Mouse (Mus musculus): ENCODE results near the gene Rgs14. TPM values are rescaled to one million over a fixed set of nuclear protein-coding genes. Genes with fewer than 3 reads are reported as not detected.

The Rgs14 gene
- polyA plus RNA-seq, 1 experiment from 2014 or later = 1.2 TPM

GRCm38 (mm10) chr13:55404853-55405782 is 35.6 kb downstream of the Rgs14 start:
- ATAC-seq = no peak; the same call in 1 of the 2 replicates
- peak overlapping the region; percentile 28 for H3K4me2 ChIP-seq (replicated peaks; ENCODE audit: low read depth)
- no peak overlapping the region for H3K4me3 ChIP-seq (ENCODE audit: low read depth, low read length)
- H3K27me3 ChIP-seq (replicated peaks; ENCODE audit: control insufficient read depth, insufficient read depth, low read length) = peaks cover 9% of the 10 kb centered on the region; the same call in 1 of the 2 replicates
- TF ChIP-seq CTCF (IDR thresholded peaks at IDR 0.05; ENCODE audit: low read depth) = peak; percentile 94
- WGBS = 11% methylated on average over 11 of the region's 11 CpGs
- no peak overlapping the region for H3K27ac ChIP-seq (ENCODE audit: low read depth, low read length)
- no peak overlapping the region for H3K9ac ChIP-seq (ENCODE audit: low read depth, low read length)
- H3K9me3 ChIP-seq (ENCODE audit: control insufficient read depth) = no peaks in the 10 kb centered on the region
- no peaks in the 10 kb centered on the region for H3K4me1 ChIP-seq (replicated peaks; ENCODE audit: control insufficient read depth, insufficient read depth, low read length)
- H3K36me3 ChIP-seq (ENCODE audit: control insufficient read depth, insufficient read depth) = no peaks in the 10 kb centered on the region

GRCm38 (mm10) chr13:55405783-55406390 is 36.4 kb downstream of the Rgs14 start:
- no peak for ATAC-seq
- H3K9ac ChIP-seq (ENCODE audit: low read depth, low read length) = no peak overlapping the region
- WGBS = 70% methylated on average over 13 of the region's 13 CpGs

GRCm38 (mm10) chr13:55407341-55407740 is 37.8 kb downstream of the Rgs14 start:
- H3K9ac ChIP-seq (ENCODE audit: low read depth, low read length) = 0 out of 2 replicates have a peak overlapping the region, but pooled peaks have one; percentile 4
- H3K4me2 ChIP-seq (replicated peaks; ENCODE audit: low read depth) = no peak overlapping the region
- H3K9me3 ChIP-seq (ENCODE audit: control insufficient read depth) = no peaks in the 10 kb centered on the region
- H3K27me3 ChIP-seq (replicated peaks; ENCODE audit: control insufficient read depth, insufficient read depth, low read length) = peaks cover 9% of the 10 kb centered on the region; the same call in 1 of the 2 replicates
- H3K4me1 ChIP-seq (replicated peaks; ENCODE audit: control insufficient read depth, insufficient read depth, low read length) = no peaks in the 10 kb centered on the region
- TF ChIP-seq CTCF (IDR thresholded peaks at IDR 0.05; ENCODE audit: low read depth) = no peak
- 63% methylated on average over 4 of the region's 4 CpGs for WGBS
- H3K27ac ChIP-seq (ENCODE audit: low read depth, low read length) = no peak overlapping the region
- H3K36me3 ChIP-seq (ENCODE audit: control insufficient read depth, insufficient read depth) = no peaks in the 10 kb centered on the region
- no peak for ATAC-seq
- no peak overlapping the region for H3K4me3 ChIP-seq (ENCODE audit: low read depth, low read length)

More at GRCm38 (mm10) chr13:55405783-55406390, 36.4 kb downstream of the Rgs14 start:
- Histone ChIP-seq H3K36me3 (ENCODE audit: control insufficient read depth, insufficient read depth) (no peaks in the 10 kb centered on the region), H3K9me3 (ENCODE audit: control insufficient read depth) (no peaks in the 10 kb centered on the region), H3K4me2 (replicated peaks; ENCODE audit: low read depth) (0 out of 2 replicates have a peak overlapping the region, but pooled peaks have one; percentile 28), H3K4me1 (replicated peaks; ENCODE audit: control insufficient read depth, insufficient read depth, low read length) (no peaks in the 10 kb centered on the region), H3K4me3 (ENCODE audit: low read depth, low read length) (no peak overlapping the region), H3K27me3 (replicated peaks; ENCODE audit: control insufficient read depth, insufficient read depth, low read length) (peaks cover 9% of the 10 kb centered on the region; the same call in 1 of the 2 replicates), H3K27ac (ENCODE audit: low read depth, low read length) (no peak overlapping the region)
- TF ChIP-seq CTCF (IDR thresholded peaks at IDR 0.05; ENCODE audit: low read depth) = no peak

- 83% methylated on average over 19 of the region's 19 CpGs for WGBS
- Histone ChIP-seq H3K9me3 (ENCODE audit: control insufficient read depth) (no peaks in the 10 kb centered on the region), H3K4me1 (replicated peaks; ENCODE audit: control insufficient read depth, insufficient read depth, low read length) (no peaks in the 10 kb centered on the region), H3K27ac (ENCODE audit: low read depth, low read length) (no peak overlapping the region), H3K36me3 (ENCODE audit: control insufficient read depth, insufficient read depth) (no peaks in the 10 kb centered on the region), H3K9ac (ENCODE audit: low read depth, low read length) (no peak overlapping the region), H3K27me3 (replicated peaks; ENCODE audit: control insufficient read depth, insufficient read depth, low read length) (peaks cover 7% of the 10 kb centered on the region), H3K4me2 (replicated peaks; ENCODE audit: low read depth) (no peak overlapping the region), H3K4me3 (ENCODE audit: low read depth, low read length) (no peak overlapping the region)
- TF ChIP-seq CTCF (IDR thresholded peaks at IDR 0.05; ENCODE audit: low read depth) = no peak
- ATAC-seq = 0 out of 2 replicates have a peak, but pooled peaks have one; percentile 17
These were observed 39.1 kb downstream of the Rgs14 start for GRCm38 (mm10) chr13:55408546-55409120.

- H3K4me3 ChIP-seq (ENCODE audit: low read depth, low read length) = no peak overlapping the region
- H3K36me3 ChIP-seq (ENCODE audit: control insufficient read depth, insufficient read depth) = no peaks in the 10 kb centered on the region
- H3K27me3 ChIP-seq (replicated peaks; ENCODE audit: control insufficient read depth, insufficient read depth, low read length) = no peaks in the 10 kb centered on the region; the same call in 1 of the 2 replicates
- H3K9me3 ChIP-seq (ENCODE audit: control insufficient read depth) = no peaks in the 10 kb centered on the region
- 71% methylated on average over 7 of the region's 7 CpGs for WGBS
- H3K4me1 ChIP-seq (replicated peaks; ENCODE audit: control insufficient read depth, insufficient read depth, low read length) = no peaks in the 10 kb centered on the region
- no peak overlapping the region for H3K4me2 ChIP-seq (replicated peaks; ENCODE audit: low read depth)
- no peak overlapping the region for H3K9ac ChIP-seq (ENCODE audit: low read depth, low read length)
- ATAC-seq = no peak
- no peak for TF ChIP-seq CTCF (IDR thresholded peaks at IDR 0.05; ENCODE audit: low read depth)
- no peak overlapping the region for H3K27ac ChIP-seq (ENCODE audit: low read depth, low read length)
These were observed 42.3 kb downstream of the Rgs14 start for GRCm38 (mm10) chr13:55411826-55412225.

Data from intestine, postnatal 0 days (tissue).